Mouse (Mus musculus): Measurements from ENCODE around the gene Ada. TPM values are rescaled to one million over a fixed set of nuclear protein-coding genes. Genes with fewer than 3 reads are reported as not detected.

The Ada gene
- polyA plus RNA-seq, 1 experiment: 0.69 TPM

DNA sequence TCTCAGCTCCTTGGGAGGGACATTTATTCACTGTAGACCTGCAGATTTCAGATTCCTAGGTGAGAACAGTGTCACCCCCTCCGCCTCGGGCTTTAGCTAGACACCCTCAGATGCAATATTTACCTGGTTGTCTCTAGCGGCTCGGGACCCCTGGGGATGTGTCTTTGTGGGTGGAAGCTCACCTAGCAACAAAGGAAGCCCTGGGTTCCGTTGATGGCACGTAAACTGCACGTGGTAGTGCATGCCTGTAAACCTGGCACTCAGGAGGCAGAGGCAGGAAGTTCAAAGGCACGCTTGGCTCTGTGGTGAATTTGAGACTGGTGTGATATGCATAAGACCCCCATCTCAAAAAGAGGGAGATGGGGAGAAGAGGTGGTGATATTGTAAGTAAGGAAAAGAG is 20.7 kb upstream of the Ada start:
- H3K27ac ChIP-seq (ENCODE audit: insufficient read depth, low read length): no peak overlapping the region
- no peak overlapping the region for H3K4me3 ChIP-seq (ENCODE audit: insufficient read depth, low read length)
- no peak for TF ChIP-seq POLR2A (IDR thresholded peaks at IDR 0.05; ENCODE audit: extremely low read depth, insufficient read depth, low read length)
- TF ChIP-seq CTCF (IDR thresholded peaks at IDR 0.05; ENCODE audit: extremely low read depth, insufficient read depth, low read length): no peak
- H3K4me1 ChIP-seq (ENCODE audit: control insufficient read depth, insufficient read depth, low read length): no peaks in the 10 kb centered on the region

DNA sequence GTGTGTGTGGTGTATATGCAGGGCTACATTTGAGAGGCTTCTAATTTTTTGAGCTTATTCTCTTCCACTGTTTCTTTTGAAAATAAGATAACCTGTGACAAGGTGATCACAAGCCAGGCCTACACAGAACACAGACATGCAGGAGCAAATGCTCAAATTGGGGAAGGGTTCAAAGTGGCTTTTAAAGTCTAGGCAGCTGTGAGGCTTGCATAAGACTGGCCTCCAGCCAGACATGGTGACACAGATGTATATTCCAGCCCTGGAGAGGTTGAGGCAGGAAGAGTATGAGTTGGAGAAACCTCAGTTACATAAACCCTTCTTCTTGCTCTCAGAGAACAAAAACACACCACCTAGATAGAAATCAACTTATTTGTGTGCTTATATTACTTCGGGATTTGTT is 16.9 kb upstream of the Ada start:
- no peak for TF ChIP-seq CTCF (IDR thresholded peaks at IDR 0.05; ENCODE audit: extremely low read depth, insufficient read depth, low read length)
- no peak for TF ChIP-seq POLR2A (IDR thresholded peaks at IDR 0.05; ENCODE audit: extremely low read depth, insufficient read depth, low read length)
- Histone ChIP-seq H3K27ac (ENCODE audit: insufficient read depth, low read length) (no peak overlapping the region), H3K4me3 (ENCODE audit: insufficient read depth, low read length) (no peak overlapping the region), H3K4me1 (ENCODE audit: control insufficient read depth, insufficient read depth, low read length) (no peaks in the 10 kb centered on the region)

DNA sequence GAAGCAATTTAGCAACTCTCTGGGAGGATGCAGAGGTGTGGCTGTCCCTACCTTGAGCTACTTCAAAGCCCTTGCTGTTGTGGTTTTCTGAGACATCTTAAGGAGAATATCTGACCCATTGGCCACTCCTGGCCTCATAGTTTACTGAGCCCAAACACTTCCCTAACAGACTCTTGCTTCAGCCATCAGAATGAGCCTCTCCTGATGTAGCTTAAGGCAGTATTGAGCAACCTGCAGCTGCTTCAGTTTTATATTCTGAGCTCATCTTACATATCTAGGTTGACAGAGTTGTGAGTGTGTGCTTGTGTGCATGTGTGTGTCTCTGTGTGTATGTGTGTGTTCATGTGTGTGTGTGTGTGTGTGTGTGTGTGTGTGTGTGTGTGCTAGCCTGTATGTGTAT is 16.2 kb upstream of the Ada start:
- TF ChIP-seq POLR2A (IDR thresholded peaks at IDR 0.05; ENCODE audit: extremely low read depth, insufficient read depth, low read length) (no peak), CTCF (IDR thresholded peaks at IDR 0.05; ENCODE audit: extremely low read depth, insufficient read depth, low read length) (no peak)
- no peaks in the 10 kb centered on the region for H3K4me1 ChIP-seq (ENCODE audit: control insufficient read depth, insufficient read depth, low read length)

DNA sequence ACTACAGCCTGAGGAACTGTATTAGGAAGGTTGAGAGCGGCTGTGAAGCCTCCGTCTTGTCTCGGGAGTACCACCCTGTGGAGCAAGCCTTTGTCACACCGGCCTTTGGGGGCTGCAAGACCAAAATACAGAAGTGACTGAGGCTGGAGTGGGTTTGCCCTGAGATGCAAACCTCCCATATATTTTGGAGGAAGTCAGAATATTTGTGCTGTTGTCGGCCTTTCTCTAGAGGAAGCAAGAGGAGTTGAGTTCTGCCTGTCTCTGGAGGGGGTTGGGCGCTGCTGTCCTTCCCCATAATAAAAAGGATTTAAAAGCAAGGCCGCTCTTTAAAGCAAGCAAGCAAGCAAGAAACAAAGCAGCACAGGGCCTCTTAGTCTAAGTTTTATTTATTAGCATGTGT is 11.4 kb upstream of the Ada start:
- TF ChIP-seq CTCF (IDR thresholded peaks at IDR 0.05; ENCODE audit: extremely low read depth, insufficient read depth, low read length) (no peak), POLR2A (IDR thresholded peaks at IDR 0.05; ENCODE audit: extremely low read depth, insufficient read depth, low read length) (no peak)
- no peak overlapping the region for H3K4me3 ChIP-seq (ENCODE audit: insufficient read depth, low read length)
- no peak overlapping the region for H3K27ac ChIP-seq (ENCODE audit: insufficient read depth, low read length)
- H3K4me1 ChIP-seq (ENCODE audit: control insufficient read depth, insufficient read depth, low read length): no peaks in the 10 kb centered on the region

More for the DNA sequence above, 16.2 kb upstream of the Ada start:
- no peak overlapping the region for H3K4me3 ChIP-seq (ENCODE audit: insufficient read depth, low read length)
- H3K27ac ChIP-seq (ENCODE audit: insufficient read depth, low read length): no peak overlapping the region

DNA sequence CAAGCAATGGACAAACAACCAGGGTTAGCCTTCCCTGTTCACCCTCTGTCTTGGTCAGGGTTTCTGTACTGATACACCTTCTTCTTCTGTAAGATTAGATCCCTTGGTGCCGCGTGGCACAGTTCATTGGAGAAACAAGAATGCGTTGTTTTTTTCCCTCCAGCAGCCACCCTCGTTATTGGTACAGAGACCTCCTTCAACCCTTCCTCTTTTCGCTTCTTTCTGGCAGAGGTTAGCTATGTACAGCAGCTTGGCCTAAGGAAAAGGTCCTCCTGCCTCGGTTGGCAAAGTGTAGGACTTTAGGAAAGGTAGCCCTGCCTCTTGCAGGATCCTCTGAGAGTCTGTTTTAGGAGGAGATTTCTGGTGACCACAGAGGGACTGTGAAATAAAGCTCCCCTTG is 10.6 kb upstream of the Ada start:
- no peak overlapping the region for H3K27ac ChIP-seq (ENCODE audit: insufficient read depth, low read length)
- H3K4me3 ChIP-seq (ENCODE audit: insufficient read depth, low read length): no peak overlapping the region
- H3K4me1 ChIP-seq (ENCODE audit: control insufficient read depth, insufficient read depth, low read length): no peaks in the 10 kb centered on the region
- no peak for TF ChIP-seq CTCF (IDR thresholded peaks at IDR 0.05; ENCODE audit: extremely low read depth, insufficient read depth, low read length)
- no peak for TF ChIP-seq POLR2A (IDR thresholded peaks at IDR 0.05; ENCODE audit: extremely low read depth, insufficient read depth, low read length)

DNA sequence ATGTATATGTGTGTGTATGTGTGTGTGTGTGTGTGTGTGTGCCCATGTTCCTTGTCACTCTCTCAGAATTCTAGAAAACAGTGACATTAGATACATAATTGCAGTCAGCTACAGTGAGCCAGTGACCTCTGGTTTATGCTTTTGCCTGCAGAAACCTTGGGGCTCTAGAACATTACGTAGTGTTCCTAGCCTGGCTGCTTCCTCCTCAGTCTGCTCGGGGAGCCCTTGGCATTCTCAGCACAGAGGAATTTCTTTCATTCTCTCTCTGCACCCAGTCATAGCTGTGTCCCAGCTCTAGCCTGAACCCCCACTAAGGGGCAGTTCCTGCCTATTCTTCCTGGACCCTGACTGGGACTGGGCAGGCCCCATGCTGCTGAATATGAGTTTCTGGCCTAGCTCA is 8.1 kb upstream of the Ada start:
- Histone ChIP-seq H3K4me1 (ENCODE audit: control insufficient read depth, insufficient read depth, low read length) (no peaks in the 10 kb centered on the region), H3K27ac (ENCODE audit: insufficient read depth, low read length) (no peak overlapping the region), H3K4me3 (ENCODE audit: insufficient read depth, low read length) (no peak overlapping the region)
- TF ChIP-seq POLR2A (IDR thresholded peaks at IDR 0.05; ENCODE audit: extremely low read depth, insufficient read depth, low read length): no peak
- no peak for TF ChIP-seq CTCF (IDR thresholded peaks at IDR 0.05; ENCODE audit: extremely low read depth, insufficient read depth, low read length)

DNA sequence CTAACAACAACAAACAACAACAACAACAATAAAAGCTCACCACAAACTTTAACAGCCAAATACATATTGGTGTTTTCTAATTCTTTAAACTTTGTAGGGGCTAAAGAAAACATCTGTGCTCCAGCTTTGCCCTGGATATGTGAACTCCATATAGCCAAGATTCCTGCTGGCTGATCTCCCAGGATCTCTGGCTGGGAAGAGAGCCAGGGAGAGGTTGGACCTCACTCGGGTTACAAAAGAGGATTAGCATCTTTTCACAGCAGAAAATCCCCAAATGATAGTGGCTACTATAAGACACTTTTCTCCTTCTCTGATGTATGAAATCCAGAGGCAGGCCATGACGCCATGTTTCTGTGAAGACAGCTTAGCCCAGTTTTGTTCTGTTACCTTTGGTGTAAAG is 6.7 kb upstream of the Ada start:
- TF ChIP-seq POLR2A (IDR thresholded peaks at IDR 0.05; ENCODE audit: extremely low read depth, insufficient read depth, low read length): no peak
- no peak for TF ChIP-seq CTCF (IDR thresholded peaks at IDR 0.05; ENCODE audit: extremely low read depth, insufficient read depth, low read length)
- Histone ChIP-seq H3K27ac (ENCODE audit: insufficient read depth, low read length) (no peak overlapping the region), H3K4me3 (ENCODE audit: insufficient read depth, low read length) (no peak overlapping the region), H3K4me1 (ENCODE audit: control insufficient read depth, insufficient read depth, low read length) (no peaks in the 10 kb centered on the region)

DNA sequence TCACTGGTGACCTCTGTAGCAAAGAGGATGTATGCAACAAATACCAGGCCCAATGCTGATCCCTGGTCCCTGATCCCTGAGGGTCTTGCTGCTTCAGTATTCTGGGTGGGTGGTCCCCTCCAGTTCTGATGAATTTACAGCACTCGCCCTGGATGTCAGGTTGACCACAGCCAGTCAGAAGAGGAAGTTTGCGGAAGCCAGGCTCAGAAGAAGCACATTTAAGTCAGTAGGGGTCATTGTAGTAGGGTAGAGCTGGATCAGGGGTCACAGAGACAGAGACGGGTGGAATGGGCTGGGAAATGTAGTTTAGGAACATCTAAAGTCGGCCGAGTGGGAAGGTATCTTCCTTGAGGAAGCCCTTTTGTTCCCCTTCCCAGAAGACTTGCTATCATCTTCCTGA is 4.2 kb upstream of the Ada start:
- H3K4me1 ChIP-seq (ENCODE audit: control insufficient read depth, insufficient read depth, low read length): no peaks in the 10 kb centered on the region
- TF ChIP-seq POLR2A (IDR thresholded peaks at IDR 0.05; ENCODE audit: extremely low read depth, insufficient read depth, low read length) (no peak), CTCF (IDR thresholded peaks at IDR 0.05; ENCODE audit: extremely low read depth, insufficient read depth, low read length) (no peak)
- H3K27ac ChIP-seq (ENCODE audit: insufficient read depth, low read length): no peak overlapping the region
- no peak overlapping the region for H3K4me3 ChIP-seq (ENCODE audit: insufficient read depth, low read length)

DNA sequence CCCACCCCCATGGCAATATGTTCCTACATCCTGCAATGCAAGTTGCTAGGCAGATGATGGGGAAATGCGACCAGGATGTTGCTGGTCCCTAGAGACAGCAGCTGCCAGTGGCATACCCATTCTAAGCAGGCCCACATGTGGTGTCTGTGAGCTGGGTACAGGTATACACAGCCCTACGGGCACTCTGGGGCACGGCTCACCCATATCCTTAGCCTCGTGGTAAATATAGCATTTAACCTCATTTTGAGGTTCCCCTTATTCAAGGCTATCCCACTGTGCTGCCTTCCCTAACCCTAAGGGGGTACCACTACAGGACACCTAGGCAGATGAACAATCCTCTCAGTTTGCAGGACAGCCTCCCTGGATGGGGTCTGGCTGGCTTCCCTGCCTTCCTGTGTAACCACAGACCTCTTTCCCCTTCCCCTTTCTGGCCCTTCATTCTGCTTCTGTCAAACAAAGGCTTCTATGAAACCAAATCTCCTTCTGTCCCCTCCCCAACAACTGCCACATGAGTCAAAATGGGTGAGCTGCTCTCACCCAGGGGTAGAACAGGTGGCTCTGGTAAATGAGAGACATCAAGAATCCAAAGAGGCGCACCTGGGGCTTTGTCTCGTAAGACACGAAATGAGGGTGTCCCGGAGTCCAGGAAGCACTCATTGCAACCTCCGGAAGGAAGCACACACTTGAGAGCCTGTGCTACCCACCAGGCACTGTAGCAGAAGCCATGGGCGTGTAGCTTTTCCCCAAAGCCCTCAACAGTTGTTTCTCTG is 5.1 kb downstream of the Ada start:
- Histone ChIP-seq H3K4me1 (ENCODE audit: control insufficient read depth, insufficient read depth, low read length) (no peaks in the 10 kb centered on the region), H3K27ac (ENCODE audit: insufficient read depth, low read length) (no peak overlapping the region), H3K4me3 (ENCODE audit: insufficient read depth, low read length) (no peak overlapping the region)
- TF ChIP-seq POLR2A (IDR thresholded peaks at IDR 0.05; ENCODE audit: extremely low read depth, insufficient read depth, low read length) (no peak), CTCF (IDR thresholded peaks at IDR 0.05; ENCODE audit: extremely low read depth, insufficient read depth, low read length) (no peak)

DNA sequence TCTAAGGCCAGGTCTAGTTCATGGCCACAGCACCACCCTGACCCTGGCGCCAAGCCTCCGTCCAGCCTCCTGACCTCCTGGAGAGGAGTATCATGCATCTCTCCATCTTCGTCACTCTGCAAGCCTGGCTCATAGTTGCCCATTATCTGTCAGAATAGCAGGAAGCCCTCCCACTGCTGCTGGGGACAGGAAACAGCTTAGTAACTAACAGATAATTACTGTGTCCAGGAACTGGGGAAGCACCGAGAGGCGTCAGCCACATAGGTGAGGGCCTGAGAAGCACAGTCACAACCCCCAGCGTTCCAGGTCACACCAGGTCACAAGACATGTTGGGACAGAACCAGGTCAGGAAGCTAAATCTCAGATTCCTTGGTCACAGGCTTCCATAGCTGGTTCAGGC is 6.7 kb downstream of the Ada start:
- Histone ChIP-seq H3K4me1 (ENCODE audit: control insufficient read depth, insufficient read depth, low read length) (no peaks in the 10 kb centered on the region), H3K27ac (ENCODE audit: insufficient read depth, low read length) (no peak overlapping the region), H3K4me3 (ENCODE audit: insufficient read depth, low read length) (no peak overlapping the region)
- no peak for TF ChIP-seq POLR2A (IDR thresholded peaks at IDR 0.05; ENCODE audit: extremely low read depth, insufficient read depth, low read length)
- no peak for TF ChIP-seq CTCF (IDR thresholded peaks at IDR 0.05; ENCODE audit: extremely low read depth, insufficient read depth, low read length)
